Mouse (Mus musculus) testis, adult 2 months (tissue): ENCODE measurements around the gene Arl11. TPM values are rescaled to one million over a fixed set of nuclear protein-coding genes. Genes with fewer than 3 reads are reported as not detected.
"Not testable (repeated sequence)": the region's sequence is repeated elsewhere in the genome, so short reads cannot be mapped to it uniquely, and the experiment has no call there.

Experiments used
- H3K27ac ChIP-seq: fragments of 200-500 bp; 2 replicates; pipeline ENCODE4 v1.5.1; 2012; ENCODE audit warnings: low read depth, low read length; ENCODE audit not compliant: control insufficient read depth, insufficient read depth
- H3K27me3 ChIP-seq: fragments of 200-500 bp; 2 replicates; pipeline ENCODE4 v1.6.1; 2012; ENCODE audit warnings: mild to moderate bottlenecking, low read length, moderate library complexity; ENCODE audit not compliant: control insufficient read depth, insufficient read depth
- H3K36me3 ChIP-seq: fragments of 200-500 bp; 2 replicates; pipeline ENCODE4 v1.6.1; 2012; ENCODE audit warnings: mild to moderate bottlenecking, low read length; ENCODE audit not compliant: control insufficient read depth, insufficient read depth
- H3K4me1 ChIP-seq: fragments of 200-500 bp; 2 replicates; pipeline ENCODE4 v1.6.1; 2012; ENCODE audit warnings: low read length; ENCODE audit not compliant: control insufficient read depth, insufficient read depth
- H3K4me3 ChIP-seq: fragments of 200-500 bp; 2 replicates; pipeline ENCODE4 v1.5.1; 2012; ENCODE audit warnings: low read depth, mild to moderate bottlenecking, low read length, moderate library complexity, mixed read lengths; ENCODE audit not compliant: control insufficient read depth
- CTCF ChIP-seq: fragments of 200-500 bp; IDR thresholded peaks from 2 replicates; pipeline ENCODE4 v1.5.1; 2012; ENCODE audit warnings: low read depth, mild to moderate bottlenecking, inconsistent platforms, low read length, moderate library complexity; ENCODE audit not compliant: control insufficient read depth, insufficient read depth, insufficient replicate concordance
- POLR2A ChIP-seq: fragments of 200-500 bp; IDR thresholded peaks from 2 replicates; pipeline ENCODE4 v1.6.1; 2012; ENCODE audit warnings: low read depth, mild to moderate bottlenecking, inconsistent platforms, low read length, moderate library complexity; ENCODE audit not compliant: control insufficient read depth
- polyA plus RNA-seq: library from polyadenylated mRNA; depleted of rRNA; stranded (reverse); fragments of >200 nt; gene quantifications from 2 replicates; pipeline ENCODE4 v1.2.3, GENCODE M21; 2012

Gene Arl11
- polyA plus RNA-seq, 1 experiment = 17.4 TPM

DNA sequence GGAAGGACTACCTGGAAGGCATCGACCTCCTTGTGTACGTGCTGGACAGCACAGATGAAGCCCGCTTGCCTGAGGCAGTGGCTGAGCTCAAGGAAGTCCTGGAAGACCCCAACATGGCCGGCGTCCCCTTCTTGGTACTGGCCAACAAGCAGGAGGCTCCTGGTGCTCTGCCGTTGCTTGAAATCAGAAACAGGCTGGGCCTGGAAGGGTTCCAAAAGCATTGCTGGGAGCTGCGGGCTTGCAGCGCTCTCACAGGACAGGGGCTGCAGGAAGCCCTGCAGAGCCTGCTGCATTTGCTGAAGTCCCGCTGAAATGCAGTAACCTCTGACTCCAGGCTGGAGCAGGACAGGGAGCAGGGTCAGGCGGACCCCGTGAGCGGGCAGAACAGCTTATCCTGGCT lies 1.4 kb downstream of the Arl11 start:
- Histone ChIP-seq H3K36me3 (no peaks in the 10 kb centered on the region), H3K27ac (no peak overlapping the region), H3K4me3 (no peak overlapping the region), H3K27me3 (no peaks in the 10 kb centered on the region), H3K4me1 (peaks cover 3% of the 10 kb centered on the region; the same call in 1 of the 2 replicates)
- TF ChIP-seq POLR2A (no peak), CTCF (no peak)

DNA sequence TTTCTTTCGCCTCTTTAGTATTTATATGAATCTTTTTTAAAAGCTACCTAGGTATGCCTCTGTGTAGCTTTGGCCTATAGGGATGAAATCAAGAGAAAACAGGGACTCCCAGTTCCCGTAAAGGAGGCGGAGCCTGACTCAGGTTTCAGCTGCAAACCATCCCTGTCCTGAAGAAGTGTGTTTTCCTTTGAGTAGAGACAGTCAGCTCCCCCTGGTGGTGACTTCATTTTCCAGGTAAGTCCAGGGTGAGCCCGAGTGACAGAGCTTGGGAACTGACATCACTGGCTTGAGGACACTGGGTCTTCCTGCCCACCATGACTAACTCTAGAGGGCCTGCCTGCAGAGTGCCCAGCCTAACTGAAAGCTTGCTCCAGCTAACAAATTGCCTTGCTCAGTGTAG lies 7.3 kb downstream of the Arl11 start:
- no peaks in the 10 kb centered on the region for H3K4me1 ChIP-seq
- H3K4me3 ChIP-seq = no peak overlapping the region
- H3K27ac ChIP-seq = no peak overlapping the region
- H3K27me3 ChIP-seq = no peaks in the 10 kb centered on the region
- TF ChIP-seq CTCF (no peak; the same call in 1 of the 2 replicates), POLR2A (no peak)
- no peaks in the 10 kb centered on the region for H3K36me3 ChIP-seq

DNA sequence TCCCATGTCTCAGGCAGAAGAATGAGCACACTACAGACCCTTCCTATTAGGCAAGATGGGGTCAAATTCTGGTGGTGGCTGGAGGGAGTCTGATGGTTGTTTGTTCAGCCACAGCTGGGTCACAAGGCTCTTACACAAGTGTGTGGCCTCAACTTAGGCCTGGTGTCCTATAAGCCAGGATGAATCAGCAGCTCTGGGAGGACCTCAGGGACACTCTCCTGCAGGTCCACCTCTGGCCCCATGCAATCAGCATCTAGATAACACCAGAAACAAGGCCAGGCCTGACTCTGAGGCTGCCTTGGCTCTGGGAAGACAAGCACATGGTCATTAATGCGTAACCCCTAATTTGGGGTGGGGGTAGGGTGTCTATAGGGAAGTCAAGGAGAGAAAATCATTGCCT lies 11.2 kb downstream of the Arl11 start:
- Histone ChIP-seq H3K4me1 (no peaks in the 10 kb centered on the region), H3K4me3 (no peak overlapping the region), H3K27ac (no peak overlapping the region), H3K36me3 (no peaks in the 10 kb centered on the region), H3K27me3 (no peaks in the 10 kb centered on the region)
- TF ChIP-seq POLR2A (no peak), CTCF (no peak)

DNA sequence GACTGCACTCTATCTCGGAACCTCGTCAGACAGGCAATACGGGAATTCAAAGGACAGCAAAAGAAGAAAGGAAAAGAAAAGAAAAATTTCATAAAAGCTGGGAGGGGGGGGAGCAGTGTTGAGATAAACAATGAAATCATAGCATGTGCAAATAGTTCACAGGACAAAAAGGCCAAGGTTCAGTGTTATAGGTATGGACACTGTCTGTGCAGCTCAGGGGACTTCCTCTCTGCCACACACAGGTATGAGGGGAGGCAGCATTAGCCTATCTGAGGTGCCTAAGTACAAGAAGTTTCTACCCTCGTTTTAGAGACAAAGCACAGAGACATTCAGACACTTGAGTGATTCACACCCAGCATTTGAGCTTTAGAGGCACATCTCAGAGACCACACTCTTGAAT lies 11.6 kb downstream of the Arl11 start:
- Histone ChIP-seq H3K27ac (no peak overlapping the region), H3K4me1 (no peaks in the 10 kb centered on the region), H3K27me3 (no peaks in the 10 kb centered on the region), H3K4me3 (no peak overlapping the region), H3K36me3 (no peaks in the 10 kb centered on the region)
- TF ChIP-seq CTCF (no peak), POLR2A (no peak)

DNA sequence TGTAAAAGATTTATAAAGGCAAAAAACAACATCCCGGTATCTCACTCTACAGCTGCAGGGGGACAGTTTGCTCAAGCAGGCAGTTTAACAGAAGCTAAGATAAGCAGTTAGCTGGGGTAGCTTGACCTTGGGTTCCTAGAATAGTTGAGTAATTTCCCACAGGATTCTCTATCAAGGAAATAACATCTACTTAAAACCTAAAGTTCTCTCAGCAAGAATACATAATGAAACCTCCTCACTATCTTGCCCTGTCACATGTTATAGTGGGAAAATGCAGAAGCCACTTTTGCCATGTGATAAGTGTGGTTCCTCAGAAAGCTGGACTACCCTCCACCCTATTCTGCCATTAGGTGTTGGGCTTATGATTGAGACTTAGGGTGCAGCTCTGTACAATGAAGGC lies 13.2 kb downstream of the Arl11 start:
- Histone ChIP-seq H3K4me1 (peaks cover 5% of the 10 kb centered on the region), H3K27me3 (no peaks in the 10 kb centered on the region), H3K36me3 (no peaks in the 10 kb centered on the region), H3K27ac (no peak overlapping the region), H3K4me3 (no peak overlapping the region)
- TF ChIP-seq POLR2A (no peak), CTCF (no peak)

DNA sequence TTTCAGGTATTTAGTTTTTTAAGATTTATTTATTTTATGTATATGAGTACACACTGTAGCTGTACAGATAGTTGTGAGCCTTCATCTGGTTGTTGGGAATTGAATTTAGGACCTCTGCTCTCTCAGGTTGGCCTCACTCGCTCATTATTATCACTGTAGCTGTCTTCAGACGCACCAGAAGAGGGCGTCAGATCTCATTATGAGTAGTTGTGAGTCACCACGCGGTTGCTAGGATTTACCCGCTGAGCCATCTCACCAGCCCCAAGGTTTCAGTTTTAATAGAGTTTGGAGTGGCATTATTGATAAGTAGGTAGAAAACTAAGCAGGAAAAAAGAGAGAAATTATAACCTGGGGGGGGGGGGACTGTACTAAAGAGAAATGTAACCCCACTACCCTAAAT lies 17.5 kb downstream of the Arl11 start:
- H3K4me3 ChIP-seq, H3K27ac ChIP-seq, H3K27me3 ChIP-seq: not testable (repeated sequence)

DNA sequence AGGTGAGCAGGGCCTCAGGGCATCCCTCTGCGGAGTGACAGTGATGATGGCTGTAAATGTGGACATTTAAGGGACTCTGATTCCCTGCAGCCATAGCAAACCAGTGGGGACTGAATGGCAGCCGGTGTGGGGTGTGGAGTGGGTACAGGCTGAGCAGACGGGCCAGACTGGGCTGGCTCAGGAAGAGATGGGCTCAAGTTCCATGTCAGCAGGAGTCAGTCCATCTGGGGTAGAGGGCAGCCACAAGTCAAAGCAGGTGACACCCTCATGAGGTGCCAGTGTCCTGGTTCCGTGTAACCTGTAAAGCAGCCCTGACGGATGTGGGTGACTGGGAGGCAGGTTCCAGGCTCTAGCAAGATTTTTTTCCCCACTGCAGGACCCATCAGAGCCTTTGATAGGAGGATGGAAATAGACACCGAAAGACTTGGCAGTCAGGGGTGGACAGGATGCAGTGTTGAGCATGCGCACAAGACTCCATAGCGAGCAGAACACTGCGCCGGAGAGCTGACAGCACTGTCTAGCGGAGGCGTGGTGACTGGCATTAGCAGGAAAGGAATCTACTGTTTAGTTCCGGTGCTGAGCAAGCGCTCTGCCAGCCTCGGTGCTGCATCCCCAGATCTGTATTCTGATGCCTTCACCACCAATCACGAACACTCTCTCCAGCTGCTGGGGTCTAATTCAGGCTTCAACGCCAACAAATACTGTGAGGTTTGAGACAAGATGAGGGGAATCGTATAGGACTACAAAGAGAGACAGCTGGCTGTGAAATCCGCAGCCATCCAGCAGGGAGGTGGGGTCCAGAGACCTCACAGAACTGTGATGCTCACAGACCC lies 18.3 kb downstream of the Arl11 start:
- Histone ChIP-seq H3K36me3 (no peaks in the 10 kb centered on the region), H3K27me3 (no peaks in the 10 kb centered on the region), H3K4me3 (peak overlapping the region; percentile 52), H3K4me1 (peaks cover 15% of the 10 kb centered on the region), H3K27ac (no peak overlapping the region)
- TF ChIP-seq POLR2A = peak; percentile 30; the same call in 1 of the 2 replicates
- no peak for TF ChIP-seq CTCF

More for the DNA sequence above, 17.5 kb downstream of the Arl11 start:
- peaks cover 15% of the 10 kb centered on the region for H3K4me1 ChIP-seq
- not testable (repeated sequence) for H3K36me3 ChIP-seq
